In genomic region chr19:32973130-32973529, GRCm38 (mm10) we compare ENCODE assay signal across 26 mouse cellular contexts.
"Had no signal": no experiment of that assay in that cellular context is flagged by ENCODE, and none has a peak within 500 bp of the region (broad histone marks: within the 10 kb centered on the region; RNA-seq: fewer than 3 reads in every experiment).

No protein-coding gene starts in this region.

- H3K36me3 ChIP-seq: embryonic facial prominence, embryonic 10.5 days; embryonic facial prominence, embryonic 12.5 days; embryonic facial prominence, embryonic 13.5 days; embryonic facial prominence, embryonic 15.5 days; forebrain, embryonic 10.5 days; forebrain, embryonic 12.5 days; forebrain, embryonic 15.5 days; heart, embryonic 10.5 days had no signal

- H3K9me3 ChIP-seq: embryonic facial prominence, embryonic 10.5 days; embryonic facial prominence, embryonic 12.5 days; embryonic facial prominence, embryonic 13.5 days; embryonic facial prominence, embryonic 15.5 days; forebrain, embryonic 10.5 days; forebrain, embryonic 12.5 days; forebrain, embryonic 13.5 days; forebrain, embryonic 15.5 days; heart, embryonic 10.5 days had no signal

- DNase-seq: cerebellum, adult 8-10 months; cerebellum, adult 9-10 months; cerebellum, adult 9-11 months; cerebellum, postnatal 10 days; cerebellum, postnatal 14 days; cerebellum, postnatal 25 days; cerebellum, postnatal 36 days; embryo, embryonic 11 days; forebrain, postnatal 0 days; gastrocnemius, adult 2 months; gastrocnemius, postnatal 10 days; gastrocnemius, postnatal 14 days; gastrocnemius, postnatal 25 days; gastrocnemius, postnatal 36 days; heart, adult 18-20 months; heart, adult 2 months had no signal

- H3K4me1 ChIP-seq: embryonic facial prominence, embryonic 10.5 days; forebrain, embryonic 15.5 days; heart, embryonic 10.5 days had no signal

- H3K9ac ChIP-seq: embryonic facial prominence, embryonic 12.5 days; embryonic facial prominence, embryonic 13.5 days; embryonic facial prominence, embryonic 15.5 days; forebrain, embryonic 12.5 days; forebrain, embryonic 13.5 days; forebrain, embryonic 15.5 days; forebrain, postnatal 0 days had no signal

- H3K4me3 ChIP-seq: embryonic facial prominence, embryonic 10.5 days; embryonic facial prominence, embryonic 12.5 days; embryonic facial prominence, embryonic 13.5 days; embryonic facial prominence, embryonic 15.5 days; erythroblast, embryonic 14.5 days; forebrain, embryonic 10.5 days; forebrain, embryonic 12.5 days; forebrain, embryonic 13.5 days; forebrain, embryonic 15.5 days; gastrocnemius, adult 2 months; heart, adult 2 months; heart, embryonic 10.5 days had no signal

- H3K27ac ChIP-seq: embryonic facial prominence, embryonic 10.5 days; embryonic facial prominence, embryonic 12.5 days; embryonic facial prominence, embryonic 13.5 days; forebrain, embryonic 10.5 days; forebrain, embryonic 12.5 days; forebrain, embryonic 13.5 days; forebrain, embryonic 15.5 days; gastrocnemius, adult 2 months; heart, adult 2 months; heart, embryonic 10.5 days had no signal

- H3K27me3 ChIP-seq: embryonic facial prominence, embryonic 12.5 days; embryonic facial prominence, embryonic 13.5 days; embryonic facial prominence, embryonic 15.5 days; forebrain, embryonic 12.5 days; forebrain, embryonic 13.5 days; forebrain, embryonic 15.5 days had no signal
